Mouse (Mus musculus) monocyte, adult 5-6 weeks (primary cell): ENCODE data around the gene Pts. TPM values are rescaled to one million over a fixed set of nuclear protein-coding genes. Genes with fewer than 3 reads are reported as not detected.
A peak's percentile ranks its signal among the peaks of the same experiment; 100 is the strongest.

Source experiments
- ATAC-seq: fragments of 153-309, 156-312 bp; replicated peaks from 2 replicates; pipeline ENCODE4 v1.8.0; 2017; ENCODE audit warnings: mild to moderate bottlenecking; ENCODE audit not compliant: low TSS enrichment, insufficient number of reproducible peaks, severe bottlenecking, poor library complexity, low FRiP score
- total RNA-seq: library from RNA; stranded (forward); fragments of 200-1000, 200-491, 200-594 nt; gene quantifications from 3 replicates; pipeline ENCODE4 v1.2.3, GENCODE M21; 2017

Gene Pts
- total RNA-seq, 1 experiment from 2014 or later, result 126 TPM

- ATAC-seq, result no peak
Observed at GRCm38 (mm10) chr9:50535930-50536329, 7.4 kb upstream of the Pts start.

GRCm38 (mm10) chr9:50533791-50534190, 5.3 kb upstream of the Pts start:
- no peak for ATAC-seq

GRCm38 (mm10) chr9:50533328-50533727, 4.8 kb upstream of the Pts start:
- peak; percentile 67 for ATAC-seq

- no peak for ATAC-seq
Observed at GRCm38 (mm10) chr9:50530890-50531289, 2.4 kb upstream of the Pts start.

- 0 out of 2 replicates have a peak, but pooled peaks have one; percentile 32 for ATAC-seq
Observed at GRCm38 (mm10) chr9:50527860-50528259, 664 bp downstream of the Pts start.

- ATAC-seq, result no peak
Observed at GRCm38 (mm10) chr9:50525585-50525984, 2.9 kb downstream of the Pts start.

GRCm38 (mm10) chr9:50524936-50525335, 3.6 kb downstream of the Pts start:
- ATAC-seq, result no peak

GRCm38 (mm10) chr9:50522574-50522973, 6.0 kb downstream of the Pts start:
- no peak for ATAC-seq

GRCm38 (mm10) chr9:50521562-50521961, 7.0 kb downstream of the Pts start:
- no peak for ATAC-seq

GRCm38 (mm10) chr9:50520748-50521147, 7.8 kb downstream of the Pts start:
- 0 out of 2 replicates have a peak, but pooled peaks have one; percentile 40 for ATAC-seq

GRCm38 (mm10) chr9:50518781-50519180, 9.7 kb downstream of the Pts start:
- ATAC-seq, result 0 out of 2 replicates have a peak, but pooled peaks have one; percentile 61

- ATAC-seq, result no peak
Observed at GRCm38 (mm10) chr9:50515462-50515861, 13.1 kb downstream of the Pts start.

- no peak for ATAC-seq
Observed at GRCm38 (mm10) chr9:50507570-50507969, 21.0 kb downstream of the Pts start.

- no peak for ATAC-seq
Observed at GRCm38 (mm10) chr9:50505405-50505804, 23.1 kb downstream of the Pts start.

- ATAC-seq, result 0 out of 2 replicates have a peak, but pooled peaks have one; percentile 33
Observed at GRCm38 (mm10) chr9:50502949-50503348, 25.6 kb downstream of the Pts start.

GRCm38 (mm10) chr9:50500974-50501501, 27.5 kb downstream of the Pts start:
- ATAC-seq, result peak; percentile 53

GRCm38 (mm10) chr9:50500467-50500973, 28.0 kb downstream of the Pts start:
- no peak for ATAC-seq

GRCm38 (mm10) chr9:50499781-50500180, 28.7 kb downstream of the Pts start:
- no peak for ATAC-seq

- peak; percentile 79 for ATAC-seq
Observed at GRCm38 (mm10) chr9:50498815-50499214, 29.7 kb downstream of the Pts start.

- ATAC-seq, result no peak
Observed at GRCm38 (mm10) chr9:50497536-50497935, 31.0 kb downstream of the Pts start.

- no peak for ATAC-seq
Observed at GRCm38 (mm10) chr9:50497076-50497475, 31.4 kb downstream of the Pts start.
